Mouse (Mus musculus) midbrain, embryonic 10.5 days (tissue): Measurements from ENCODE around the gene AI854703. TPM values are rescaled to one million over a fixed set of nuclear protein-coding genes. Genes with fewer than 3 reads are reported as not detected.

Source experiments
- DNase-seq: peaks from one replicate; pipeline ENCODE4 v3.0.0-alpha.2; 2017; ENCODE audit warnings: low spot score
- H3K27ac ChIP-seq: fragments of 300-500 bp; sonication (generic); replicated peaks from 2 replicates; pipeline ENCODE4 v1.5.1; 2016; ENCODE audit warnings: mild to moderate bottlenecking
- H3K27me3 ChIP-seq: fragments of 300-500 bp; sonication (generic); 2 replicates; pipeline ENCODE4 v1.6.1; 2016; ENCODE audit warnings: low read depth, mild to moderate bottlenecking; ENCODE audit not compliant: poor library complexity, severe bottlenecking
- H3K36me3 ChIP-seq: fragments of 300-500 bp; sonication (generic); 2 replicates; pipeline ENCODE4 v1.6.1; 2016; ENCODE audit warnings: mild to moderate bottlenecking, moderate library complexity
- H3K4me1 ChIP-seq: fragments of 300-500 bp; sonication (generic); 2 replicates; pipeline ENCODE4 v1.6.1; 2016
- H3K4me3 ChIP-seq: fragments of 300-500 bp; sonication (generic); 2 replicates; pipeline ENCODE4 v1.5.1; 2016; ENCODE audit warnings: mild to moderate bottlenecking, moderate library complexity
- H3K9me3 ChIP-seq: fragments of 300-500 bp; sonication (generic); replicated peaks from 2 replicates; pipeline ENCODE4 v1.6.1; 2016; ENCODE audit warnings: mild to moderate bottlenecking
- WGBS: fragments of 180-500 bp; shearing (Covaris S2); methylation state at CpG from one replicate; pipeline ENCODE4 v1.1.7; 2016; 5-methylcytosine and 5-hydroxymethylcytosine counted together
- polyA plus RNA-seq: library from polyadenylated mRNA; unstranded; fragments of >200 nt; fragmentation: Nextera tagmentation; extraction: Ambion mirVana; gene quantifications from 2 replicates; pipeline ENCODE4 v1.2.1, GENCODE M21; 2016

Gene AI854703
- polyA plus RNA-seq, 1 experiment from 2014 or later, result 0.89 TPM

DNA sequence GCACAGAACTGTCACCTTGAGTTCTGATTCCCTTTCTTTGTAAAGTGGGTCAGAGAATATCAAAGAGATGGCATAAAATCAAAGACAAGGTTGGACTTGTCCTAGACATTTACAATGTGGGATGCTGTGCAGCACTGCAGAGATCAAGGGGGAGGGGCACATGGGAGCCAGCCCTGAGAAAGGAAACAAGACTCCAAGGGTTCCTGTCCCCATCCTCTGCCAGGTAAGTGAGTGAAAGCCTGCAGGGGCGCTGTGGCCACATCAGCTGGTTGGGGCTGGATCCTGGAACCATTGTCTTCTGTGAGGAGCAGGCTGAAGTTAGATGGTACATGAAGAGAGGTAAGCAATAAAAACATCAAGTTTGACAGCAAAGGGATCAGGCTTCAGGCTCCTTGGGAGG, 3.1 kb upstream of the AI854703 start:
- Histone ChIP-seq H3K27ac (no peak overlapping the region), H3K27me3 (peaks cover 33% of the 10 kb centered on the region), H3K36me3 (peaks cover 35% of the 10 kb centered on the region), H3K4me1 (peaks cover 15% of the 10 kb centered on the region), H3K9me3 (no peaks in the 10 kb centered on the region), H3K4me3 (no peak overlapping the region)
- no peak for DNase-seq
- WGBS, result 32% methylated on average over 1 of the region's 1 CpGs

DNA sequence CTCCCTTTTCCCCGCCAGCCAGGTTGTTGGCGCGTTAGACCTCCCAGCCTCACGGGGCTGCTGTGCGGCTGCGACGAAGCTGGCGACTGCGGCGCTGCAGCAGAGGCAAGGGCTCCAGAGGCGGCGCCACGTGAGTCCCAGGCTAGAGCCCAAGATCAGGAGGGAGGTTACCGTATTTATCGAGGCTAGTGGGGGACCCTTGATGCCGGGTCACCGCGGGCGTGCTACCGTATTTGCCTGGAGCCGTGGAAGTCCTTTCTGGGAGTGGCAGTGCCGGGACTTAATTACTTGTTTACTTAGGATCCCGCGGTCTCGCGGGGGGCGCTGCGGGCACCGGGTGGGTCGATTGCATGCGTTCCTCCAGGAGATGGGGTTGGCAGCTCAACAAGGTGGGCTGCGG, 420 bp downstream of the AI854703 start:
- peaks cover 1% of the 10 kb centered on the region; the same call in 1 of the 2 replicates for H3K36me3 ChIP-seq
- peak; percentile 67 for DNase-seq
- peak overlapping the region; percentile 72 for H3K27ac ChIP-seq
- H3K9me3 ChIP-seq, result no peaks in the 10 kb centered on the region
- H3K4me1 ChIP-seq, result peaks cover 29% of the 10 kb centered on the region
- H3K4me3 ChIP-seq, result peak overlapping the region; percentile 60
- peaks cover 68% of the 10 kb centered on the region for H3K27me3 ChIP-seq
- under 1% methylated on average over 32 of the region's 32 CpGs for WGBS

DNA sequence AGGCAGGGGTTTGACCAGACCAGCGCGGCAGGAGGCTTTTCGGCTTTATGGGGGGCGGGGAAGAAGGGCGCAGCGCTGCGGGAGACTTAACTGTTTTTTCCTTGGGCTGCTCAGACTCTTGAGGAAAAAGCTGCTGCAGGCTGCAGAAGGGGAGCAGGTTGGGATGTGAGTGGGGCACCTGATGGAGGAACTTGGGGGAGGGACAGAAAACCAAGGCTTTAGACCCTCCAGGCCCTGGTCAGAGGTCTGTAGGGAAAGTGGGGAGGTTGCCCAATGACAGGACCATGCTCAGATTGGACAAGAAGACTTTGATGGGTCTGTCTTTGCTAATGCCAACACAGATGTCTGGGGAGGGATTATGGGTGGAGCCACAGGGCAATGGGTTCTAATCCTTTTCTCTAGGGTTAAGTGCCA, 954 bp downstream of the AI854703 start:
- no peaks in the 10 kb centered on the region for H3K9me3 ChIP-seq
- H3K27me3 ChIP-seq, result peaks cover 69% of the 10 kb centered on the region
- peaks cover 29% of the 10 kb centered on the region for H3K4me1 ChIP-seq
- H3K36me3 ChIP-seq, result no peaks in the 10 kb centered on the region
- peak overlapping the region; percentile 72 for H3K27ac ChIP-seq
- WGBS, result 3% methylated on average over 7 of the region's 7 CpGs
- DNase-seq, result no peak
- peak overlapping the region; percentile 60 for H3K4me3 ChIP-seq

DNA sequence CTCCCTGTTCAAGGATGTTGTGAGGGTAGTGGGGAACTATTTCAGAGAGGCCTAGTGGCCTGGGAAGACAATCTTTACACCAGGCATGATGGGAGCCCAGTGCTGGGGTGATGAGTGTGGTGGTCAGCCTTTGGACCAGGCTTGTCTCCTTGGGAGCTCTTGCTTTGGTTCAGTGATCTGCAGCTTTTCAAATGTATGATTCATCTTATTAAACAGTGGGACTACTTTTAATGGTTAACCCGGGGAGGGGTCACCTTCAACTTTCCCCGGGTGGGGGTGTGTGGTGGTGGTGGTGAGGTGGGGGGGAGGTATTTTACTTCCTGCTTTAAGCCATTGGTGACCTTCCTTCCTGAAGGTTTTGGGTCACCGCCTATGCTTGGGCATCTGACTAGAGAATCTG, 1.8 kb downstream of the AI854703 start:
- Histone ChIP-seq H3K9me3 (no peaks in the 10 kb centered on the region), H3K4me3 (0 out of 2 replicates have a peak overlapping the region, but pooled peaks have one; percentile 57), H3K4me1 (peaks cover 29% of the 10 kb centered on the region), H3K27ac (no peak overlapping the region), H3K36me3 (no peaks in the 10 kb centered on the region), H3K27me3 (peaks cover 69% of the 10 kb centered on the region)
- DNase-seq, result no peak
- 82% methylated on average over 3 of the region's 3 CpGs for WGBS

DNA sequence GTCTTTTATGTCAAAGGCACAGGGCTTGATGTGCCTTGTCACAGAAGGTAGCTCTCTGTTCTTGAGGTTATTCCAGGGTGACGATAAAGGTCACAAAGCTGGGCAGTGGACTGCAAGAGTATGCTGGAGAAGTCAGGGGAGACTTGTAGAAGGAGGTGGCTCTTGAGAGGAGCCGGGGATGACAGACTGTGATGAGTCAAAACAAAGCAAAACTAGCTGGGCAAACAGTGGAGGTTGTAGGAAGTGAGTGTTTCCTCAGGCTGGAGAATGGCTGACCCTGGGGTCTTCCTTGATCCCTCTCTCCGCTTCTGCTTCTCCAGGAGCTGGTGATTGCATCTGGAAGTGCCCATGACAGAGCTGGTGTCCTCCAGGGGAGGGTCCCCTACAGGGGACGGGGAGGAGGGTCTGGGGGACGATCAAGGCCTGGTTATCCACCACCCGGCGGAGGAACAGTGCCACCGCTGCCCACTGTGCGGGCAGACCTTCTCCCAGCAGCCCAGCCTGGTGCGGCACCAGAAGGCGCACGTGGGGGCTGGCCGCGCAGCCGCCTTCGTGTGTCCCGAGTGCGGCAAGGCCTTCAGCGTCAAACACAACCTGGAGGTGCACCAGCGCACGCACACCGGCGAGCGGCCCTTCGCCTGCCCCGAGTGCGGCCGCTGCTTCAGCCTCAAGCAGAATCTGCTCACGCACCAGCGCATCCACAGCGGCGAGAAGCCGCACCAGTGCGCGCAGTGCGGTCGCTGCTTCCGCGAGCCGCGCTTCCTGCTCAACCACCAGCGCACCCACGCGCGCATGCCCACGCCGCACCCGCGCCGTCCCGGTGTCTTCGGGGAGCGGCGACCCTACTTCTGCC, 2.5 kb downstream of the AI854703 start:
- DNase-seq, result peak; percentile 45
- peak overlapping the region; percentile 60 for H3K27ac ChIP-seq
- WGBS, result 12% methylated on average over 54 of the region's 54 CpGs
- H3K27me3 ChIP-seq, result peaks cover 69% of the 10 kb centered on the region
- no peaks in the 10 kb centered on the region for H3K9me3 ChIP-seq
- peaks cover 29% of the 10 kb centered on the region for H3K4me1 ChIP-seq
- H3K4me3 ChIP-seq, result peak overlapping the region; percentile 57
- no peaks in the 10 kb centered on the region for H3K36me3 ChIP-seq

DNA sequence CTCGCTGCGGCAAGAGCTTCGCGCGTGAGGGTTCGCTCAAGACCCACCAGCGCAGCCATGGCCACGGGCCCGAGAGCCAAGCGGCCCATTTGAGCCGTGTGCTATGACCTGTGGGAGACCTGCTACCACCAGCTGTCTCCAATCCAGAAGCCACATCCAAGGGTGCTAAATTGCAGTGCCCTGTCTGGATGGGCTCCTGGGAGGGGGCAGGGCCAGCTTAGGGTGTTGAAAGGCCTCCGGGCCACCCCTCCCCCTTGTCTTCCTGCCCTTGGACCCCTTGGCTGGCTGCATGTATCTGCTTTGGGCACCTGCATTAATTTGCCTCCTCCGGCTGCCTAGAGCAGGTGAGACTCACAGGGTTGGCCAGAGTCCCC, 3.1 kb downstream of the AI854703 start:
- 24% methylated on average over 13 of the region's 13 CpGs for WGBS

DNA sequence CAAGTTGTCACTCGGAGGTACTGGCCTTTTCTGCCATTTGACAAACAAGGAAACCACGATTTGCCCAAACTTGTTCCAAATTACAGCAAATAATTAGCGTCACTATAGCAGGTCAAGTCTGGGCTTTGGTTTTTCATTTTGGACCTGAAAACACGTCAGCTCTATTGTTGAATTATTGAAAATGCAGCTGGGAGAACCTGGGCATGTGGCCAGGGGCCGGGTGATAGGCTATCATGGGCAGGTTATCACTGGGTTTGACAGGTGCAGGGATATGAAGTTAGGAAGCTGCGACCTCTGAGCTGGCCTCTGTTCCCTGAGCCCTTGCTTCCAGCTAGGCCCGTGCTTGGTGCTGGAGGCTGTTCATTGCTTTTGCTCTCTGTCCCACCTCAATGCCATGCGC, 4.3 kb downstream of the AI854703 start:
- DNase-seq, result no peak
- no peak overlapping the region for H3K27ac ChIP-seq
- 89% methylated on average over 8 of the region's 8 CpGs for WGBS
- H3K36me3 ChIP-seq, result no peaks in the 10 kb centered on the region
- H3K9me3 ChIP-seq, result no peaks in the 10 kb centered on the region
- H3K27me3 ChIP-seq, result peaks cover 62% of the 10 kb centered on the region
- no peak overlapping the region for H3K4me3 ChIP-seq
- peaks cover 29% of the 10 kb centered on the region for H3K4me1 ChIP-seq

More for the DNA sequence above, 3.1 kb downstream of the AI854703 start:
- Histone ChIP-seq H3K27me3 (peaks cover 69% of the 10 kb centered on the region), H3K9me3 (no peaks in the 10 kb centered on the region), H3K4me3 (peak overlapping the region; percentile 57), H3K36me3 (no peaks in the 10 kb centered on the region), H3K27ac (peak overlapping the region; percentile 60), H3K4me1 (peaks cover 29% of the 10 kb centered on the region)
- DNase-seq, result no peak

DNA sequence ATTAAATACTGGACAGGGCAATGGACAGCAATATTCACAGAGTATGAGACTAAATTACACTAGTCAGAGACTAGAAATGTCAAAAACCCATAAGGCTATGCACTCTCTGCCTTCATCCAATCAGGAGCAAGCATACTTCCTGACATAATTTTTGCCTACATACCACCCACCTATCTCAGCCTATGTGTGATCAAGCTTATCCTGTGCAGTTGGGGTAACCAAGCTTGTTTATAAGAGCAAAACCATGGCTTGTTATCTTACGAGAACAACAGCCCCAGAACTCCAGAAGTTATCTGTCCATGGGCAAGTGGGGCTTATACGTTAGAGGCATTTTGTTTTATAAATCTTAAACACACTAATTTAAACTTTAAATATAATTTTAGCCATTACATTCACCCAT, 8.5 kb downstream of the AI854703 start:
- Histone ChIP-seq H3K4me3 (no peak overlapping the region), H3K36me3 (no peaks in the 10 kb centered on the region), H3K4me1 (peaks cover 20% of the 10 kb centered on the region), H3K9me3 (no peaks in the 10 kb centered on the region), H3K27ac (no peak overlapping the region), H3K27me3 (peaks cover 19% of the 10 kb centered on the region)
- 80% methylated on average over 2 of the region's 2 CpGs for WGBS
- DNase-seq, result no peak

DNA sequence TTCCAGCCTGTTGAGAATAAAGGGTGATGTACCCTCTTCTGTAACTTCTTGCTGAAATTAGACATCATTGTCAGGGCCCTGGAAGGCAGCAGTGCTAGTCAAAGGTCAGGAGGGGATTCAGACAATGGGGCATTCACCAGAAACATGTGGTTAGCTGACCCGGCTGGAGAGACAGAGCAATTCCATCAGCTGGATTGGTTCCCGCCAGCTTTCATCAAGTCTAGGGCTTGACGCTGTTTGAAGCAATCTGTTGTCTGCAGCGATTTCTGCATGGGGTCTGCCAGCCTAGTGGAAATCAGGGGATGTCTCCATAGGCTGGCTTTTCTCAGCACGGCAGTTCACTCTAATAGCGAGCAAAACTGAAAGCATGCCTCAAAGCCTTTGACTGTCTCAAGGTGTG, 10.0 kb downstream of the AI854703 start:
- 61% methylated on average over 6 of the region's 6 CpGs for WGBS
- H3K4me1 ChIP-seq, result peaks cover 20% of the 10 kb centered on the region
- no peak overlapping the region for H3K4me3 ChIP-seq
- no peak for DNase-seq
- H3K27me3 ChIP-seq, result 0 out of 2 replicates have a peak, but pooled peaks cover 6% of the 10 kb centered on the region
- no peaks in the 10 kb centered on the region for H3K9me3 ChIP-seq
- H3K36me3 ChIP-seq, result no peaks in the 10 kb centered on the region
- no peak overlapping the region for H3K27ac ChIP-seq

DNA sequence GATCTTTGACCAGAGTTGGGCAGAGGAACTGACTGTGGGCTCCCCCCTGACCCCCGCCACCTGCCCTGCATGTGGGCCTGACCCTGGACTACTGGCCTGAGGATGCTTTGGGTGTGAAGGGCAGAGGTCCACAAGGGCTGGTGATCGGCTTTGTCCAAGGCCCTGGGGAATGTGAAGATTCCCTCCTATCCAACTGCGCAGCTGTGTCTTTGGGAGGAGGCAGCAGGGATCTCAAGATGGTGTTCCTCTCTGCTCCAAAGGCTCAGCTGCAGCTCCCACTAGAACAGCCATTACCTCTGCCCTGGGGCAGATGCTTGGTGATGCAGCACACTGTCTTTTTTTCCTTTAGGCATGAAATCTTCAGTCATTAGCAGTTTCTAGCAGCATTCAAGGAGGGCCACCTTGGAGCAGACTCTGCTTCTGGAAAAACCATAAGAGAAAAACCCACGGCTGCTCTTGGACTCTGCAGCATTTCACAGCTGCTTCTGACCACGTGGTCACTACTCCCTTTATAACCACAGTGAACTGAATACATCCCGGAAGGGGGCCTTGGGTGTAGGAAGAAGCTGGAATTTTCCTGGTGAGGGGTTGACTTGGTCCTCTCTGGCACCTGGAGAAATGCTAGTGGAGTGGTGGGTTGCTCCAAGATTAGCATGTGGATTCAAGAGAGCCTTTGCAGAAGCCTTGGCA, 11.4 kb downstream of the AI854703 start:
- no peak overlapping the region for H3K27ac ChIP-seq
- no peak for DNase-seq
- peaks cover 20% of the 10 kb centered on the region for H3K4me1 ChIP-seq
- H3K4me3 ChIP-seq, result no peak overlapping the region
- H3K36me3 ChIP-seq, result no peaks in the 10 kb centered on the region
- no peaks in the 10 kb centered on the region for H3K27me3 ChIP-seq
- 71% methylated on average over 6 of the region's 6 CpGs for WGBS
- no peaks in the 10 kb centered on the region for H3K9me3 ChIP-seq

DNA sequence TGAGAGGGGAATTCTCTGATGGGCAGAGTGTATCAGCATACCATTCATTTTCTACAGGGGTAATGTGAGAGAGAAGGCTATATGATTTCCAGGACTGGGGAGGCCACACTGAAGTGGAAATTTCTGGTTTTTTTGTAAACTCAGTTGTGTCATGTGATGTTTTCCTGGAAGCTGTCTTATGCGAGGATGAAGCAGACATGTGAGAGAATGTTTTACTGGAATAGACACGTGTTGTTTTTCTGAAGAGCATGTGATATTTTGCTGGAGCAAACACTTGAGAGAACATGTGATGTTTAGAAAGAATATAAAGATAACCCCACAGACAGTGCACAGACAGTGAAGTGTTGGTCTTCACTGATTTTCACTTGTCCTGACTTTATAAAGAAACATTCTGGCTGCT, 12.0 kb downstream of the AI854703 start:
- peaks cover 20% of the 10 kb centered on the region for H3K4me1 ChIP-seq
- WGBS, result 74% methylated on average over 2 of the region's 2 CpGs
- H3K27ac ChIP-seq, result no peak overlapping the region
- no peaks in the 10 kb centered on the region for H3K36me3 ChIP-seq
- no peaks in the 10 kb centered on the region for H3K9me3 ChIP-seq
- H3K4me3 ChIP-seq, result no peak overlapping the region
- no peak for DNase-seq
- H3K27me3 ChIP-seq, result no peaks in the 10 kb centered on the region

DNA sequence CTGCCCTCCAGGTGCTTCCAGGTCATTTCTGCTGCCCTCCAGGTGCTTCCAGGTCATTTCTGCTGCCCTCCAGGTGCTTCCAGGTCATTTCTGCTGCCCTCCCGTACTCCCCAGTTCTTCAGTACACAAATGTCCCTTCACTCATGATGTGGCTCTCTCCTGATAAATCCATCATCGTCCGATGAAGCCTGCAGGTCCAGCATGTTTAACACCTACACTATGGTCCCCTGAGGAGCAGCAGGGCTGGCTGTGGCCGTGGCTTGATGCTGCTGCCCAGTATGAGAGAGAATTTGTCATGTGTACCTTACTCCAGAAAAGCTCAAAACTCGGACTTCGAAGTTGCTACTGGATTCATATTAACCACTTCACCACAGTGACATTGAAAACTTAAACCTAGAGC, 14.8 kb downstream of the AI854703 start:
- no peaks in the 10 kb centered on the region for H3K9me3 ChIP-seq
- WGBS, result 82% methylated on average over 6 of the region's 6 CpGs

DNA sequence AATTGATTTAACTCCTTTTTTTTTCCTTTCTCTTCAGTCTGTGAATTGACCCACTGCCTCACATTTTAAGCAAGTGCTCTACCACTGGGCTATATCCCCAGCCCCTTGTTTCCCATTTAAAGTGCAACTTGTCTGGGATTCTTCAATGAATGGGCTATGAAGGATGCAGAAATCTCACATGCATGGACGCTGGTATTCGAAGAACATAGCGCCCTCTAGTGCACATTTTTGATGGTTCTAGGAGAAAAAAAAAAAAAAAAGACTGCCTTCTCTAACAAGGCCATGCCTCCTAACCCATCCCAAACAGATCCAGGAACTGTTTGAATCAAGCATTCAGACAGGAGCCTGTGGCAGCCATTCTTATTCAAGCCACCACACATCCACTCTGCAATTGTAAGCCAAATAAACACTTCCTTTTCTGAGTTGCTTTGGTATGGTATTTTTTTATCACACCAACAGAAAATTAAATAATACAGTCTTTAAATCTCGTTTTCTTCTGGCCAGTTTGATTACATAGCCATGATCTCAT, 16.3 kb downstream of the AI854703 start:
- H3K4me3 ChIP-seq, result no peak overlapping the region

More for the DNA sequence above, 14.8 kb downstream of the AI854703 start:
- no peak for DNase-seq
- H3K36me3 ChIP-seq, result no peaks in the 10 kb centered on the region
- H3K4me3 ChIP-seq, result no peak overlapping the region
- H3K27me3 ChIP-seq, result no peaks in the 10 kb centered on the region; the same call in none of the 2 replicates
- H3K4me1 ChIP-seq, result peaks cover 19% of the 10 kb centered on the region
- H3K27ac ChIP-seq, result no peak overlapping the region

More for the DNA sequence above, 16.3 kb downstream of the AI854703 start:
- 20% methylated on average over 4 of the region's 4 CpGs for WGBS
- H3K9me3 ChIP-seq, result no peaks in the 10 kb centered on the region
- no peak overlapping the region for H3K27ac ChIP-seq
- peaks cover 4% of the 10 kb centered on the region; the same call in 1 of the 2 replicates for H3K4me1 ChIP-seq
- no peak for DNase-seq
- H3K36me3 ChIP-seq, result no peaks in the 10 kb centered on the region
- H3K27me3 ChIP-seq, result no peaks in the 10 kb centered on the region; the same call in none of the 2 replicates
